Mouse (Mus musculus) brain, embryonic 18.5 days (tissue): ENCODE measurements around the gene Coro2b.

Experiments used
- DNase-seq: peaks from one replicate; pipeline ENCODE4 v3.0.0-alpha.2; 2012; ENCODE audit warnings: low read depth, low spot score

Gene Coro2b

GRCm38 (mm10) chr9:62438085-62438754, 98.6 kb downstream of the Coro2b start:
- no peak for DNase-seq

- no peak for DNase-seq
Observed at GRCm38 (mm10) chr9:62437446-62437845, 99.4 kb downstream of the Coro2b start.

GRCm38 (mm10) chr9:62435613-62436318, 101.1 kb downstream of the Coro2b start:
- DNase-seq, result no peak

- no peak for DNase-seq
Observed at GRCm38 (mm10) chr9:62432261-62433060, 104.4 kb downstream of the Coro2b start.

- DNase-seq, result no peak
Observed at GRCm38 (mm10) chr9:62430741-62431140, 106.1 kb downstream of the Coro2b start.

GRCm38 (mm10) chr9:62427010-62427409, 109.8 kb downstream of the Coro2b start:
- DNase-seq, result no peak

- DNase-seq, result no peak
Observed at GRCm38 (mm10) chr9:62426531-62426930, 110.3 kb downstream of the Coro2b start.

GRCm38 (mm10) chr9:62426021-62426420, 110.8 kb downstream of the Coro2b start:
- DNase-seq, result no peak

- no peak for DNase-seq
Observed at GRCm38 (mm10) chr9:62425265-62425664, 111.6 kb downstream of the Coro2b start.

- no peak for DNase-seq
Observed at GRCm38 (mm10) chr9:62423871-62424270, 113.0 kb downstream of the Coro2b start.

GRCm38 (mm10) chr9:62422926-62423325, 113.9 kb downstream of the Coro2b start:
- DNase-seq, result no peak

GRCm38 (mm10) chr9:62421911-62422310, 114.9 kb downstream of the Coro2b start:
- no peak for DNase-seq

- DNase-seq, result no peak
Observed at GRCm38 (mm10) chr9:62421027-62421426, 115.8 kb downstream of the Coro2b start.

- no peak for DNase-seq
Observed at GRCm38 (mm10) chr9:62420261-62420917, 116.5 kb downstream of the Coro2b start.

- DNase-seq, result no peak
Observed at GRCm38 (mm10) chr9:62418742-62419141, 118.1 kb downstream of the Coro2b start.

GRCm38 (mm10) chr9:62407357-62408146, 129.3 kb downstream of the Coro2b start:
- DNase-seq, result no peak

- DNase-seq, result no peak
Observed at GRCm38 (mm10) chr9:62406423-62407013, 130.3 kb downstream of the Coro2b start.

GRCm38 (mm10) chr9:62401589-62401988, 135.3 kb downstream of the Coro2b start:
- no peak for DNase-seq

- DNase-seq, result no peak
Observed at GRCm38 (mm10) chr9:62400531-62401170, 136.2 kb downstream of the Coro2b start.

GRCm38 (mm10) chr9:62394163-62394562, 142.7 kb downstream of the Coro2b start:
- DNase-seq, result no peak
